Mouse (Mus musculus) testis, adult 2 months (tissue): Measurements from ENCODE around the gene Acyp1.

Experiments used
- CTCF ChIP-seq: fragments of 200-500 bp; IDR thresholded peaks from 2 replicates; pipeline ENCODE4 v1.5.1; 2012; ENCODE audit warnings: low read depth, mild to moderate bottlenecking, inconsistent platforms, low read length, moderate library complexity; ENCODE audit not compliant: control insufficient read depth, insufficient read depth, insufficient replicate concordance
- POLR2A ChIP-seq: fragments of 200-500 bp; IDR thresholded peaks from 2 replicates; pipeline ENCODE4 v1.6.1; 2012; ENCODE audit warnings: low read depth, mild to moderate bottlenecking, inconsistent platforms, low read length, moderate library complexity; ENCODE audit not compliant: control insufficient read depth

DNA sequence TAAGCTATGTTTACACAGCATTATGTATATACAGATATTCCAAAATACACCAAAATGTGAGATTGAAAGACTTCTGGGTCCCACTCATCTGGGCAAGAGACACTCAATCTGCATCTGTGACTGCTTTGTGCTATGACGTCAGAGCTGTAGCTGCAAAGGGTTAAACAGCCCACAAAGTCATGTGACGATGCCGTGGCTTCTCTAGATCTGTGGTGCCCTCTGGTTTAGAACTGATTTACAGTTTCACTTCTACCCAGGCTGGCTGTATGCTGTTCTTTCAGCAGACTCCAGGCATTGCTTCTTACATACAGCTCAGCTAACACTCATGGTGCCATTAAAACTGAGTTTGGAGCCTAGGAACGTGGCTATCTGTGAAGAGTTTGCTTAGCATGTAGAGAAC, 16.5 kb upstream of the Acyp1 start:
- TF ChIP-seq POLR2A: no peak
- TF ChIP-seq CTCF: no peak
